Mouse (Mus musculus) stomach, embryonic 16.5 days (tissue): ENCODE data around the gene Ergic1. TPM values are rescaled to one million over a fixed set of nuclear protein-coding genes. Genes with fewer than 3 reads are reported as not detected.

Source experiments
- ATAC-seq: fragments of 200-750 bp; cut with Nextera tagmentation; 2 replicates; pipeline ENCODE4 v1.8.0; 2017; ENCODE audit warnings: moderate number of reproducible peaks, moderate TSS enrichment; ENCODE audit not compliant: insufficient read depth, low FRiP score
- H3K27ac ChIP-seq: fragments of 300-500 bp; sonication (generic); 2 replicates; pipeline ENCODE4 v1.5.1; 2014; ENCODE audit warnings: low read length
- H3K27me3 ChIP-seq: fragments of 300-500 bp; sonication (generic); 2 replicates; pipeline ENCODE4 v1.6.1; 2014; ENCODE audit warnings: low read length, control low read depth, mixed read lengths; ENCODE audit not compliant: control insufficient read depth, insufficient read depth
- H3K36me3 ChIP-seq: fragments of 300-500 bp; sonication (generic); 2 replicates; pipeline ENCODE4 v1.6.1; 2014; ENCODE audit warnings: low read length; ENCODE audit not compliant: control insufficient read depth, insufficient read depth
- H3K4me1 ChIP-seq: fragments of 300-500 bp; sonication (generic); 2 replicates; pipeline ENCODE4 v1.6.1; 2014; ENCODE audit warnings: low read length, control low read depth, mixed read lengths; ENCODE audit not compliant: control insufficient read depth, insufficient read depth
- H3K4me2 ChIP-seq: fragments of 300-500 bp; sonication (generic); 2 replicates; pipeline ENCODE4 v1.6.1; 2014; ENCODE audit warnings: low read depth, low read length, mixed read lengths
- H3K4me3 ChIP-seq: fragments of 300-500 bp; sonication (generic); replicated peaks from 2 replicates; pipeline ENCODE4 v1.5.1; 2014; ENCODE audit warnings: mild to moderate bottlenecking, low read length
- H3K9ac ChIP-seq: fragments of 300-500 bp; sonication (generic); 2 replicates; pipeline ENCODE4 v1.6.1; 2014; ENCODE audit warnings: low read length
- H3K9me3 ChIP-seq: fragments of 300-500 bp; sonication (generic); replicated peaks from 2 replicates; pipeline ENCODE4 v1.6.1; 2016; ENCODE audit warnings: low read length, control low read depth; ENCODE audit not compliant: control insufficient read depth
- WGBS: fragments of 180-500 bp; shearing (Covaris S2); extraction: QIAGEN DNeasy Blood & Tissue Kit; methylation state at CpG from one replicate; pipeline ENCODE4 v1.1.7; 2014; 5-methylcytosine and 5-hydroxymethylcytosine counted together
- polyA plus RNA-seq: library from polyadenylated mRNA; unstranded; fragments of >200 nt; fragmentation: Nextera tagmentation; extraction: Ambion mirVana; gene quantifications from 2 replicates; pipeline ENCODE4 v1.2.1, GENCODE M21; 2015

Ergic1 gene
- polyA plus RNA-seq, 1 experiment from 2014 or later = 111 TPM

DNA sequence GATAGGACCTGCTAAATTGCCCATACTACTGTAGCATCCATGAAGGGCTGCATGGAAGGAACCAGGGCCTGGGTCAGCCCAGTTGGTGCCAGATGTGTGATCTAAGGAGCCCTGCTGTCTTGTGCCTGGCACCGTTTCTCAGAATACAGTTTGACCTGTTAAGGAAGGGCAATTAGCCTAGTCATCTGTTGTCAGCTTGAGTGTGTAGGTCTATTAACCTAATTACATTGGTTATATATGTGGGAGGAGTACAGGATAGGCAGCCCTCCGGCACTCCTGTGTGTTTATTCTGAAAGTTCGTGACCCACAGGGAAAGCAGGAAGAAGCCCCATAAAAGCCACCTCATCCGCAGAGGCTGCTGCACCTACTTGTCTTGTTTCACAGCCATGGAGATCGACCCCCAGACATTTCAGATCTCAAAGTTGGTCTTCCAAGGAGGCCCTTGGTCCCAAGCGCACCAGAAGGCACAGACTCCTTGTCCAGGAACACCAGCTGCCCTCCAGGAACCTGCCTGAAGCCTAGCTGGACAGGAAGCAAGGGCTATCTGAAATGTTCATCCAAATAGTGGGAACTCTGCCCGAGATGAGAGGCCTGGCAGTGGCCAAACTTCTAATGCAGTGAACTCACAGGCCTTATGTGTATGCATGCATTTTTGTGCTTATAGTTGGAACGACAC lies 6.0 kb downstream of the Ergic1 start:
- H3K4me3 ChIP-seq = no peak overlapping the region
- 41% methylated on average over 8 of the region's 8 CpGs for WGBS
- H3K9ac ChIP-seq = no peak overlapping the region
- ATAC-seq = no peak
- peaks cover 12% of the 10 kb centered on the region; the same call in 1 of the 2 replicates for H3K36me3 ChIP-seq
- H3K4me2 ChIP-seq = no peak overlapping the region
- H3K9me3 ChIP-seq = peaks cover 6% of the 10 kb centered on the region; the same call in 1 of the 2 replicates
- no peaks in the 10 kb centered on the region for H3K27me3 ChIP-seq
- H3K27ac ChIP-seq = no peak overlapping the region; the same call in 1 of the 2 replicates
- H3K4me1 ChIP-seq = peaks cover 17% of the 10 kb centered on the region

DNA sequence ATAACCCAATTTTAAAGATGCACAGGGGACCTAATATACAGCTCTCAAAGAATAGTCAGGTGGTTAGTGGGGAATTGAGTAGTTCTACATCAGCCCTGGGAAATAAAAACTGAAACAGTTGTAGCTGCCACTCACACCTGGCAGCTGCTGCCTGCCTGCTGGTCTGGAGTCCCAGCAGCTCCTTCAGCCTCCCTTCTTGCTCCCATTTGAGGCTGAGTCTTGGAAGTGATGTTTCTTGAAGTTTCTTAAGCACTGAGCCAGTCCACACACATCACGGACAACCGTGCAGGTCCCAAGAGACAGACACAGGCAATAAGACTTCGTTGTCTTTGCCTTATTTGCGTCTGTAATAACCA lies 6.5 kb downstream of the Ergic1 start:
- H3K27ac ChIP-seq = no peak overlapping the region
- no peak overlapping the region for H3K9ac ChIP-seq
- no peak overlapping the region for H3K4me2 ChIP-seq
- H3K27me3 ChIP-seq = no peaks in the 10 kb centered on the region
- H3K36me3 ChIP-seq = peaks cover 12% of the 10 kb centered on the region; the same call in 1 of the 2 replicates
- peaks cover 6% of the 10 kb centered on the region; the same call in 1 of the 2 replicates for H3K9me3 ChIP-seq
- ATAC-seq = no peak
- H3K4me1 ChIP-seq = peaks cover 12% of the 10 kb centered on the region
- WGBS = 95% methylated on average over 4 of the region's 4 CpGs
- H3K4me3 ChIP-seq = no peak overlapping the region

DNA sequence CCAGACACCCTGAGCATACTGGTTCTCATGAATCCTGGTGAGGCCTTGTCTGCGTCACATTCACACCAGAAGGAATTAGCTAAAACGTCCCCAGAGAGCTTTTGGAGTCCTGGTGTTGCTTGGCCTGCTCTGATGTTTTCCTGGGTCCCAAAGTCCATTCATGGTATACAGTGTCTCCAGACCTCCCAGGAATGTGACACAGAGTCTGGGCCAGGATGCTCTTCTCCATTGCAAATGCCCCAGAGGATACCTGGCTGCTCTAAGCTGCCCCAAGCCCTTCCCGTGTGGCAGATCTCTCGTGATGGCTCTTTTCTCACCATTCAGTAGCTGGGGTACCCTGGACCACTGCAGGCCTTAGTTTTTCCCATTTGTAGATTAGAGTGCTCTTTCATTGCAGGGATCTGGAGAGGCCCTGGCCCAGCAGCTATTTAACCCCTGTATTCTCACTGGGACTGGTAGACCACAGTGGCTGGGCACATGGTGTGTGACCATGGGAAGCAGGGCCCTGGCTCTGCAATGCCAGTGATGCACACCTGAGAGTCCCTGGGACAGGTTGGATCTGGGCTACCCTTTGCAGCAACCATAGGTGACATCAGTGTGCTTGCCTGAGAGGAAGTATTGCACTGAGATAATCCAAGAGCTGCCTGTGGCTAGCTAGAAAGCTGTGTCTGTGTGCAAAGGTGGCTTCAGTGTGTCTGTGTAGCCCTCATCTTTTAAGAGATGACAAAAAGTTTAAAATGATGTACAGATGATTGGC lies 8.5 kb downstream of the Ergic1 start:
- H3K4me1 ChIP-seq = 0 out of 2 replicates have a peak, but pooled peaks cover 5% of the 10 kb centered on the region
- peaks cover 6% of the 10 kb centered on the region; the same call in 1 of the 2 replicates for H3K9me3 ChIP-seq
- peaks cover 12% of the 10 kb centered on the region; the same call in 1 of the 2 replicates for H3K36me3 ChIP-seq
- H3K27ac ChIP-seq = no peak overlapping the region
- H3K4me3 ChIP-seq = no peak overlapping the region
- no peak for ATAC-seq
- 83% methylated on average over 4 of the region's 4 CpGs for WGBS
- no peak overlapping the region for H3K9ac ChIP-seq
- no peak overlapping the region for H3K4me2 ChIP-seq
- H3K27me3 ChIP-seq = no peaks in the 10 kb centered on the region

DNA sequence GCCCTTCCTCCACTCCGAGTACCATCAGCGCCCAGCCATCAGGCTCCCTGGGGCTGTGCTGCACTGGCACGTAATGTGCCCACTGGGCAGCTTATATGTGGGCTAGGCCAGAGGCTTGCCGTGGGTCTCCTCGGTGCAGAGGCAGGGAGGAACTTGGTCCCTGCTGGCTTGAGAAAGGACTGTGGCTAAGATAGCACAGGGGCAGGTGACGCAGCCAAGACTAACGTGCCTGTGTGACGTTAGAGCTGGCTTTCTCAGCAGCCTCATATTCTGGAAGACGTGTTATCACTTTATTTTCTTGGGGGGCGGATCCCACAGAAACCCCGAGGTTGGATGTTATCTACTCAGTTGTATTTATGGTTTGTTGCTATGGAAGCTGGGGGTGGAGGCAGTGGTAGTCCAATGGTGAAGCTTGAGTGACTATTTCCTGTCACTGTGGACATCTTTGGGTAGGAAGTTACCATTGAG lies 9.4 kb downstream of the Ergic1 start:
- Histone ChIP-seq H3K9me3 (peaks cover 6% of the 10 kb centered on the region; the same call in 1 of the 2 replicates), H3K9ac (no peak overlapping the region), H3K36me3 (peaks cover 12% of the 10 kb centered on the region; the same call in 1 of the 2 replicates), H3K4me3 (no peak overlapping the region), H3K4me2 (no peak overlapping the region), H3K27me3 (no peaks in the 10 kb centered on the region), H3K27ac (no peak overlapping the region), H3K4me1 (0 out of 2 replicates have a peak, but pooled peaks cover 7% of the 10 kb centered on the region)
- 74% methylated on average over 11 of the region's 11 CpGs for WGBS
- ATAC-seq = no peak

DNA sequence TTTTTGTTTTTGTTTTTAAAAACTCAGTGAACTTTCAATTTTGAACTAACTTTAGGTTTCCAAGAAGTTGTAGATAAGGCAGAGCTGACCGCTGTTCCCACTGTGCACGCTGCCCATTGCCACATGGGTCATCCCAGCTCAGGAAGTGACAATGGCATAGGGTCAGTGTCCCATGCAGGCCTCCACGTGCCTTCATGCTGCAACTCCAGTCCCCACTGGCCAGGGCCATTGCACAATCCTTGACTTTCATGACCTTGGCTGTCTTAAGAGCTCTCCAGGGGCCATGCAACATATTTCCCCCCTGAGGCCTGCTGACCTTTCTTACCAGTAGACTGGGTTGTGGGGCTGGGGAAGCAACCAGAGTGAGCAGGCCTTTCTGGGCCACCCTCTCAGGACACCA lies 10.1 kb downstream of the Ergic1 start:
- H3K4me3 ChIP-seq = no peak overlapping the region
- peaks cover 12% of the 10 kb centered on the region; the same call in 1 of the 2 replicates for H3K36me3 ChIP-seq
- 80% methylated on average over 3 of the region's 3 CpGs for WGBS
- no peak overlapping the region for H3K27ac ChIP-seq
- no peak for ATAC-seq
- H3K27me3 ChIP-seq = no peaks in the 10 kb centered on the region
- no peak overlapping the region for H3K9ac ChIP-seq
- H3K9me3 ChIP-seq = no peaks in the 10 kb centered on the region
- no peak overlapping the region for H3K4me2 ChIP-seq
- H3K4me1 ChIP-seq = peaks cover 13% of the 10 kb centered on the region; the same call in 1 of the 2 replicates

DNA sequence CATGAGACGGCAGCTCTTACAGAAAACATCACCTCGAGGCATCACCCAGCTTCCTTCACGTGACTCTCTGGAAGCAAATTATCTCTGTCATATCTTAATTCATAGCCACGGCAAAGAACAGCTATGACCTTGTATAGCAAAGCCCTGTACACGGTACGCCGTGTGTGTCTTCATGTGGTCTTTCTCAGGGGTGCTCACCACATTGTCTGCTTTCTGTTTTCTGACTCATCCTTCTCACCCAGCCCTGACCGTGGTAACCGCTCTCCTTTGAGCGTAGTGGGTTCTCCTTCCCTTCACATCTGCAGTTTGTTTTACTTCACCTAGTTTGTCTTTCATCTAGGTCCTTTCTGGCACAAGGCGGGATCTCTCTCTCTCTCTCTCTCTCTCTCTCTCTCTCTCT lies 11.0 kb downstream of the Ergic1 start:
- Histone ChIP-seq H3K27ac (no peak overlapping the region), H3K27me3 (no peaks in the 10 kb centered on the region), H3K36me3 (peaks cover 12% of the 10 kb centered on the region; the same call in 1 of the 2 replicates), H3K4me3 (no peak overlapping the region), H3K9me3 (no peaks in the 10 kb centered on the region), H3K4me1 (peaks cover 19% of the 10 kb centered on the region), H3K4me2 (no peak overlapping the region), H3K9ac (no peak overlapping the region)
- ATAC-seq = no peak
- 88% methylated on average over 11 of the region's 11 CpGs for WGBS

DNA sequence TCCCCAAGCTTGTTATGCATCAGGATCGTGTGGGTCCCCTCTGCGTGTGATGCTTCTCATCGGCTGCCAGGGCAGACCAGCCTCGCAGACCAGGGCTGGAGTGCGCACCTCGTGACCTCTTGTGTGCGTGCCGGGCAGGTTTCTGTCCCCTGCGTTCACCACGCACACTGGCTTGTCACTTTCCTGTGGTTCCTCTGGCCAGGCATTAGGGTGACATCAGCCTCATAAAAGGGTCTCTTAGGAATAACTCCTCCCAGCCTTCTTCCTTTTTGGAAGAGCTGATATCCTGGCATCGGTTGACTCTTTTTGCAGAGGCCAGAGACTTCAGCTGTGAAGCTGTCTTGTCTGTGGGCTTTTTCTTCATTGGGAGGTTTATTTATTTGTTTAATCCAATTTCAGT lies 12.8 kb downstream of the Ergic1 start:
- Histone ChIP-seq H3K4me1 (peaks cover 19% of the 10 kb centered on the region), H3K27ac (no peak overlapping the region), H3K27me3 (no peaks in the 10 kb centered on the region), H3K4me3 (no peak overlapping the region), H3K9ac (no peak overlapping the region), H3K9me3 (no peaks in the 10 kb centered on the region), H3K4me2 (no peak overlapping the region), H3K36me3 (no peaks in the 10 kb centered on the region)
- no peak for ATAC-seq
- 81% methylated on average over 11 of the region's 11 CpGs for WGBS

DNA sequence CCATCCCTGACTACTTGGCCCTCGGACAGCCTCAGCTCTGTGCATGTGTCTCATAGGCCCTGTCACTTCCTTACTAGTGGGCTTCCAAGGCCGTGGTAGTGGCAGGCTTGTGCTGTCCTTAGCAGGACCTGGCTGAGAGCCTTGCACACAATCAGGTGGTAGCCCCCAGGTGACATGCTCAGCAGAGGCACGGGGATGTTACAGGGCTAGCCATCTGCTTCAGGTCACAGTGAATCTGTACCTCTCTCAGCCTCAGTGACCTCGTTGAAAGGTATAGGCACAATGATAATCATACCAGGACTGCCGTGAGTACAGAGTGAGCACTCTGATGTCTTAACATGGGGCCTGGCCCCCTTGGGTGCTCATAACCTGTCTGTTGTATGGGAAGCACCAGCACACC lies 13.4 kb downstream of the Ergic1 start:
- Histone ChIP-seq H3K36me3 (no peaks in the 10 kb centered on the region), H3K9me3 (no peaks in the 10 kb centered on the region), H3K4me2 (no peak overlapping the region), H3K4me1 (peaks cover 19% of the 10 kb centered on the region), H3K27me3 (no peaks in the 10 kb centered on the region), H3K4me3 (no peak overlapping the region), H3K27ac (no peak overlapping the region), H3K9ac (no peak overlapping the region)
- ATAC-seq = no peak
- WGBS = 80% methylated on average over 5 of the region's 5 CpGs
